8 mouse cellular contexts compared by ENCODE assay signal in the genomic region with DNA sequence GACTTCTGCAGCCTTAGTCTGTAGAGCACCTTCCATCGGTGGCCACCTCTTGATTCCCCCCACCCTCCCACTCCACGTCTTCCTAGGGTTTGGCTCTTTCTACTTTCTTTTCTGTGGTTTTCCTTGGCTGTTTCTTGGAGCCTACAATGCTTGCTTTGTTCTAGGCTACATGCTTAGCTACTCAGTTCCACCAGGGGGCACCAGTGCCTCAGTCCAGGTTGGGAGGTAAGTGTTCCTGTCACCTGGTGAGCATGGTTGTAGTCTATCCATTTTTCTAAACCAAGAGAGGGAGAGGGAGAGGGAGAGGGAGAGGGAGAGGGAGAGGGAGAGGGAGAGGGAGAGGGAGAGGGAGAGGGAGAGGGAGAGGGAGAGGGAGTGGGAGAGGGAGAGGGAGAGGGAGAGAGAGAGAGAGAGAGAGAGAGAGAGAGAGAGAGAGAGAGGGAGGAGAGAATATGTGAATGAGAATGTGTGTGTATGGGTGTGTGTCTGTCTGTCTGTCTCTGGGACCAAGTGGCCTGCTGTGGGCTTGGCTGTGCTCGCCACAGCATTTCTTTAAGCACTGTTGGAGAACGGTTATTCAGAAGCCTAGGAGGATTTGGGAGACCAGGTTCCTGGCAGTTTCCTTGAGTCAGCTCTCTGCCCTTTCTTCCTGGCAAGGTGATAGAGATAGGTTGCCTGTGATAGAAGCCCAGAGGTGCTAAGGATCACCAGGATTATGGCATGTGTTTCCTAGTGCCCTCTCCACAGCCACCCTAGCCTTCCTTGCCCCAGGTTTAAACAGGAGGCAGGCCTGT. TPM values are rescaled to one million over a fixed set of nuclear protein-coding genes. Genes with fewer than 3 reads are reported as not detected.
DNase-seq lines count a peak whose midpoint lies in the region; ATAC-seq and TF ChIP-seq lines count a peak whose summit lies in the region.

No protein-coding gene starts in this region.

- H3K27me3 ChIP-seq in hindbrain, embryonic 14.5 days (ENCODE audit: control insufficient read depth, insufficient read depth, low read length): no peaks in the 10 kb centered on the region
- H3K27me3 ChIP-seq in midbrain, embryonic 10.5 days (ENCODE audit: low read depth, poor library complexity, severe bottlenecking): no peaks in the 10 kb centered on the region
- no peaks in the 10 kb centered on the region for H3K27me3 ChIP-seq in spleen, adult 2 months (ENCODE audit: control insufficient read depth, insufficient read depth, low read length)

- intact Hi-C loops in gastrocnemius, adult 2 months (cut with DNase I): loop anchor here (1.0 to 5.0 kb wide), 2 partner anchors 116 to 162 kb away; no protein-coding TSS in a partner anchor
- intact Hi-C loops in left cerebral cortex, adult 2 months (cut with DNase I): loop anchor here (2.0 kb wide), 4 partner anchors 116 to 244 kb away; a partner anchor contains a TSS

- H3K27ac ChIP-seq in gastrocnemius, adult 2 months: peak overlapping the region; percentile 56
- no peak overlapping the region for H3K27ac ChIP-seq in embryonic fibroblast, embryonic 13.5 days (ENCODE audit: insufficient read depth, low read length)
- H3K27ac ChIP-seq in hindbrain, embryonic 14.5 days: 0 out of 2 replicates have a peak overlapping the region, but pooled peaks have one; percentile 12
- peak overlapping the region; percentile 40; the same call in 1 of the 2 replicates for H3K27ac ChIP-seq in left cerebral cortex, adult 2 months
- peak overlapping the region; percentile 33; the same call in 1 of the 2 replicates for H3K27ac ChIP-seq in midbrain, embryonic 10.5 days (replicated peaks)
- no peak overlapping the region for H3K27ac ChIP-seq in spleen, adult 2 months (ENCODE audit: insufficient read depth, low read length)

- H3K4me2 ChIP-seq in hindbrain, embryonic 14.5 days (replicated peaks): no peak overlapping the region

- no peaks in the 10 kb centered on the region for H3K9me3 ChIP-seq in hindbrain, embryonic 14.5 days (ENCODE audit: control insufficient read depth, low read length)
- H3K9me3 ChIP-seq in midbrain, embryonic 10.5 days (replicated peaks): no peaks in the 10 kb centered on the region

- no peak overlapping the region; the same call in 1 of the 2 replicates for H3K9ac ChIP-seq in hindbrain, embryonic 14.5 days

- ATAC-seq in hindbrain, embryonic 14.5 days (ENCODE audit: low FRiP score): peak; percentile 60; the same call in 1 of the 2 replicates

- peak; percentile 73 for TF ChIP-seq CTCF in gastrocnemius, adult 2 months (IDR thresholded peaks at IDR 0.05)
- TF ChIP-seq CTCF in embryonic fibroblast, embryonic 13.5 days (IDR thresholded peaks at IDR 0.05; ENCODE audit: borderline replicate concordance, insufficient read depth, low read length): peak; percentile 91
- peak; percentile 67 for TF ChIP-seq CTCF in left cerebral cortex, adult 2 months (IDR thresholded peaks at IDR 0.05)
- TF ChIP-seq CTCF in spleen, adult 2 months (IDR thresholded peaks at IDR 0.05; ENCODE audit: extremely low read depth, insufficient read depth, insufficient read length, insufficient replicate concordance): peak; percentile 77; the same call in 1 of the 2 replicates

- 34% methylated on average over 4 of the region's 4 CpGs for WGBS in hindbrain, embryonic 14.5 days
- WGBS in midbrain, embryonic 10.5 days: 52% methylated on average over 4 of the region's 4 CpGs
- 55% methylated on average over 4 of the region's 4 CpGs for WGBS in spleen, adult 2 months

- no peak for TF ChIP-seq POLR2A in embryonic fibroblast, embryonic 13.5 days (IDR thresholded peaks at IDR 0.05; ENCODE audit: low read depth, low read length)
- no peak for TF ChIP-seq POLR2A in spleen, adult 2 months (IDR thresholded peaks at IDR 0.05; ENCODE audit: low read depth, low read length)

- peak; percentile 80 for DNase-seq in gastrocnemius, adult 2 months
- DNase-seq in gastrocnemius, adult 8-10 months (ENCODE audit: low spot score in 2 of 2): no peak
- peak; percentile 32 to 49 for DNase-seq in adrenal gland, postnatal 4 days (ENCODE audit: low spot score in 2 of 2)
- peak; percentile 84 for DNase-seq in hindbrain, embryonic 14.5 days (ENCODE audit: low spot score)
- peak; percentile 81 to 82 for DNase-seq in left cerebral cortex, adult 2 months (ENCODE audit: extremely low spot score in 1 of 2, low spot score in 2 of 2)
- peak; percentile 62 for DNase-seq in midbrain, embryonic 10.5 days (ENCODE audit: low spot score)
- DNase-seq in spleen, adult 2 months (ENCODE audit: low read depth in 1 of 2, low spot score in 2 of 2): peak; percentile 52 to 71

- H3K4me3 ChIP-seq in gastrocnemius, adult 2 months: no peak overlapping the region
- no peak overlapping the region for H3K4me3 ChIP-seq in embryonic fibroblast, embryonic 13.5 days (ENCODE audit: insufficient read depth, low read length)
- no peak overlapping the region for H3K4me3 ChIP-seq in hindbrain, embryonic 14.5 days (replicated peaks; ENCODE audit: low read length)
- H3K4me3 ChIP-seq in left cerebral cortex, adult 2 months: no peak overlapping the region
- H3K4me3 ChIP-seq in midbrain, embryonic 10.5 days: no peak overlapping the region
- H3K4me3 ChIP-seq in spleen, adult 2 months (ENCODE audit: extremely low read depth, insufficient read depth, insufficient read length): no peak overlapping the region

- no peaks in the 10 kb centered on the region for H3K4me1 ChIP-seq in embryonic fibroblast, embryonic 13.5 days (ENCODE audit: control insufficient read depth, insufficient read depth, low read length)
- H3K4me1 ChIP-seq in hindbrain, embryonic 14.5 days (replicated peaks; ENCODE audit: control insufficient read depth, insufficient read depth, low read length): peaks cover 15% of the 10 kb centered on the region
- peaks cover 7% of the 10 kb centered on the region for H3K4me1 ChIP-seq in midbrain, embryonic 10.5 days
- no peaks in the 10 kb centered on the region for H3K4me1 ChIP-seq in spleen, adult 2 months (ENCODE audit: control insufficient read depth, insufficient read depth, insufficient read length)

- peaks cover 38% of the 10 kb centered on the region for H3K36me3 ChIP-seq in hindbrain, embryonic 14.5 days (replicated peaks; ENCODE audit: control insufficient read depth, insufficient read depth)
- H3K36me3 ChIP-seq in midbrain, embryonic 10.5 days: peaks cover 45% of the 10 kb centered on the region
- peaks cover 23% of the 10 kb centered on the region for H3K36me3 ChIP-seq in spleen, adult 2 months (ENCODE audit: control insufficient read depth, insufficient read depth, low read length)

RNA-seq across cellular contexts. Expression of a gene that starts 23.9 kb away (rescaled TPM):
- total RNA-seq in gastrocnemius, adult 2 months (2021): not detected
- total RNA-seq in gastrocnemius, adult 8-10 months (2022): under 1 TPM in 1 of 4 experiments, not detected in 3; 0.27 TPM
- total RNA-seq in adrenal gland, postnatal 4 days (2021): under 1 TPM; 0.22 to 0.34 TPM
- polyA plus RNA-seq in embryonic fibroblast, embryonic 13.5 days (2011; ENCODE audit: insufficient read length, low read depth, missing spikeins): not detected in 2 replicates
- polyA plus RNA-seq in hindbrain, embryonic 14.5 days (2014; fragmentation: Nextera tagmentation; extraction: Ambion mirVana): 0.31 TPM in 2 replicates
- under 1 TPM; 0.16 to 0.37 TPM for total RNA-seq in left cerebral cortex, adult 2 months (2021)
- not detected in 2 replicates for polyA plus RNA-seq in midbrain, embryonic 10.5 days (2016; fragmentation: Nextera tagmentation; extraction: Ambion mirVana)
- 35.2 and 41.1 TPM in 2 replicates for polyA plus RNA-seq in spleen, adult 2 months (2012; rRNA removed)

RNA-seq across cellular contexts. Expression of a gene that starts 26.3 kb away (rescaled TPM):
- total RNA-seq in gastrocnemius, adult 2 months (2021): 10 to 100 TPM; 20.7 to 26.3 TPM
- total RNA-seq in gastrocnemius, adult 8-10 months (2022): 10 to 100 TPM; 21.1 to 33.7 (median 28.3) TPM
- 10 to 100 TPM; 27.0 to 28.6 TPM for total RNA-seq in adrenal gland, postnatal 4 days (2021)
- polyA plus RNA-seq in embryonic fibroblast, embryonic 13.5 days (2011; ENCODE audit: insufficient read length, low read depth, missing spikeins): 14.8 and 18.0 TPM in 2 replicates
- 28.7 and 31.3 TPM in 2 replicates for polyA plus RNA-seq in hindbrain, embryonic 14.5 days (2014; fragmentation: Nextera tagmentation; extraction: Ambion mirVana)
- total RNA-seq in left cerebral cortex, adult 2 months (2021): 10 to 100 TPM; 21.6 to 24.4 TPM
- 33.8 and 36.0 TPM in 2 replicates for polyA plus RNA-seq in midbrain, embryonic 10.5 days (2016; fragmentation: Nextera tagmentation; extraction: Ambion mirVana)
- 19.7 and 22.0 TPM in 2 replicates for polyA plus RNA-seq in spleen, adult 2 months (2012; rRNA removed)

RNA-seq across cellular contexts. Expression of a gene that starts 37.0 kb away (rescaled TPM):
- not detected for total RNA-seq in gastrocnemius, adult 2 months (2021)
- total RNA-seq in gastrocnemius, adult 8-10 months (2022): not detected
- total RNA-seq in adrenal gland, postnatal 4 days (2021): under 1 TPM in 1 of 2 experiments, not detected in 1; 0.56 TPM
- polyA plus RNA-seq in embryonic fibroblast, embryonic 13.5 days (2011; ENCODE audit: insufficient read length, low read depth, missing spikeins): not detected in 2 replicates
- polyA plus RNA-seq in hindbrain, embryonic 14.5 days (2014; fragmentation: Nextera tagmentation; extraction: Ambion mirVana): not detected in 2 replicates
- total RNA-seq in left cerebral cortex, adult 2 months (2021): not detected
- polyA plus RNA-seq in midbrain, embryonic 10.5 days (2016; fragmentation: Nextera tagmentation; extraction: Ambion mirVana): not detected in 2 replicates
- polyA plus RNA-seq in spleen, adult 2 months (2012; rRNA removed): not detected in 2 replicates

Comparison
In these comparisons a context has a peak if more than half of its experiments do, and no peak if none do; other contexts are left out.
1. DNase-seq: peak in gastrocnemius, adult 2 months (single experiment), adrenal gland, postnatal 4 days (2 of 2), hindbrain, embryonic 14.5 days (single experiment), left cerebral cortex, adult 2 months (2 of 2), midbrain, embryonic 10.5 days (single experiment) and spleen, adult 2 months (2 of 2); none in gastrocnemius, adult 8-10 months (0 of 2).
2. H3K27ac ChIP-seq: peak in gastrocnemius, adult 2 months (single experiment), hindbrain, embryonic 14.5 days (single experiment), left cerebral cortex, adult 2 months (single experiment) and midbrain, embryonic 10.5 days (single experiment); none in embryonic fibroblast, embryonic 13.5 days (single experiment) and spleen, adult 2 months (single experiment).
3. Peak in every context shown above with its lines, with median percentiles within 50 percentile points of each other: CTCF ChIP-seq.